Mouse (Mus musculus) G1E (cell line): Measurements from ENCODE around the gene Irf4.

Experiments used
- CTCF ChIP-seq: IDR thresholded peaks from 2 replicates; pipeline ENCODE4 v1.5.1; 2012; ENCODE audit warnings: low read depth, low read length, inconsistent platforms, mixed read lengths
- GATA1 ChIP-seq: IDR thresholded peaks from 2 replicates; pipeline ENCODE4 v1.6.1; 2012; ENCODE audit warnings: borderline replicate concordance, low read length, inconsistent platforms, mixed read lengths
- GATA2 ChIP-seq: IDR thresholded peaks from 2 replicates; pipeline ENCODE4 v1.6.1; 2012; ENCODE audit warnings: low read depth, low read length, inconsistent platforms, borderline replicate concordance
- POLR2AphosphoS5 ChIP-seq: IDR thresholded peaks from 2 replicates; pipeline ENCODE4 v1.6.1; 2012; ENCODE audit warnings: low read depth, low read length, inconsistent platforms; ENCODE audit not compliant: insufficient replicate concordance
- TAL1 ChIP-seq: conservative IDR thresholded peaks from 2 replicates; pipeline ENCODE4 v1.6.1; 2012; ENCODE audit warnings: low read depth, low read length, inconsistent platforms, mixed read lengths

- TF ChIP-seq CTCF (no peak), GATA1 (no peak), GATA2 (no peak), POLR2AphosphoS5 (no peak), TAL1 (no peak)
Measured at GRCm38 (mm10) chr13:30760374-30761090, 11.5 kb downstream of the Irf4 start.
